Mouse (Mus musculus) erythroblast, embryonic 14.5 days (primary cell): ENCODE data around the gene Gm8947. TPM values are rescaled to one million over a fixed set of nuclear protein-coding genes. Genes with fewer than 3 reads are reported as not detected.
"Not testable (repeated sequence)": the region's sequence is repeated elsewhere in the genome, so short reads cannot be mapped to it uniquely, and the experiment has no call there.

Experiments used
- H3K27me3 ChIP-seq: 2 replicates; pipeline ENCODE4 v1.6.1; 2012; ENCODE audit warnings: inconsistent platforms; ENCODE audit not compliant: control insufficient read depth
- H3K36me3 ChIP-seq: 2 replicates; pipeline ENCODE4 v1.6.1; 2012; ENCODE audit warnings: mild to moderate bottlenecking, inconsistent platforms; ENCODE audit not compliant: control insufficient read depth
- H3K4me1 ChIP-seq: 2 replicates; pipeline ENCODE4 v1.6.1; 2012; ENCODE audit warnings: inconsistent platforms; ENCODE audit not compliant: control insufficient read depth
- H3K4me3 ChIP-seq: replicated peaks from 2 replicates; pipeline ENCODE3; 2012; ENCODE audit warnings: moderate library complexity, mild to moderate bottlenecking, inconsistent platforms
- H3K9me3 ChIP-seq: 2 replicates; pipeline ENCODE4 v1.6.1; 2012; ENCODE audit warnings: low read length, inconsistent platforms, mixed read lengths; ENCODE audit not compliant: control insufficient read depth
- GATA1 ChIP-seq: IDR thresholded peaks from 2 replicates; pipeline ENCODE4 v1.6.1; 2012; ENCODE audit warnings: low read length, inconsistent platforms, mixed read lengths
- TAL1 ChIP-seq: IDR thresholded peaks from 3 replicates; pipeline ENCODE4 v1.6.1; 2012; ENCODE audit warnings: low read length, inconsistent platforms, mixed read lengths
- polyA plus RNA-seq: library from polyadenylated mRNA; stranded (reverse); fragments of >175 nt; gene quantifications from 2 replicates; pipeline ENCODE4 v1.2.3, GENCODE M21; 2012

Gm8947 gene
- polyA plus RNA-seq, 1 experiment, result not detected

- not testable (repeated sequence) for H3K27me3 ChIP-seq, H3K36me3 ChIP-seq, H3K4me3 ChIP-seq, H3K9me3 ChIP-seq, H3K4me1 ChIP-seq
These were observed 16.3 kb downstream of the Gm8947 start for GRCm38 (mm10) chr1:151208493-151208892.

GRCm38 (mm10) chr1:151208944-151209343 lies 16.8 kb downstream of the Gm8947 start:
- H3K4me3 ChIP-seq, H3K36me3 ChIP-seq, H3K4me1 ChIP-seq, H3K9me3 ChIP-seq, H3K27me3 ChIP-seq: not testable (repeated sequence)

- H3K9me3 ChIP-seq, H3K36me3 ChIP-seq, H3K4me3 ChIP-seq, H3K4me1 ChIP-seq: not testable (repeated sequence)
- peaks cover 11% of the 10 kb centered on the region for H3K27me3 ChIP-seq
These were observed 17.7 kb downstream of the Gm8947 start, which contains the start of gene Gm47996 for GRCm38 (mm10) chr1:151209824-151210355. Gene Gm47996 (plus strand): TSS chr1:151210131.

- H3K27me3 ChIP-seq, result peaks cover 11% of the 10 kb centered on the region
- not testable (repeated sequence) for H3K4me1 ChIP-seq, H3K9me3 ChIP-seq, H3K4me3 ChIP-seq, H3K36me3 ChIP-seq
These were observed 19.5 kb downstream of the Gm8947 start for GRCm38 (mm10) chr1:151211666-151212065.

GRCm38 (mm10) chr1:151214862-151215261 lies 22.7 kb downstream of the Gm8947 start:
- no peak overlapping the region for H3K4me3 ChIP-seq
- peaks cover 11% of the 10 kb centered on the region for H3K27me3 ChIP-seq
- peaks cover 7% of the 10 kb centered on the region for H3K4me1 ChIP-seq
- no peaks in the 10 kb centered on the region for H3K36me3 ChIP-seq
- TF ChIP-seq TAL1 (no peak), GATA1 (no peak)
- H3K9me3 ChIP-seq, result no peaks in the 10 kb centered on the region

- Histone ChIP-seq H3K9me3 (no peaks in the 10 kb centered on the region), H3K36me3 (no peaks in the 10 kb centered on the region), H3K4me1 (peaks cover 5% of the 10 kb centered on the region), H3K27me3 (peaks cover 11% of the 10 kb centered on the region), H3K4me3 (no peak overlapping the region)
- TF ChIP-seq TAL1 (no peak), GATA1 (no peak)
These were observed 23.8 kb downstream of the Gm8947 start for GRCm38 (mm10) chr1:151215985-151216384.

GRCm38 (mm10) chr1:151216417-151216816 lies 24.2 kb downstream of the Gm8947 start:
- peaks cover 5% of the 10 kb centered on the region for H3K4me1 ChIP-seq
- no peaks in the 10 kb centered on the region for H3K36me3 ChIP-seq
- peaks cover 11% of the 10 kb centered on the region for H3K27me3 ChIP-seq
- TF ChIP-seq GATA1 (no peak), TAL1 (no peak)
- H3K9me3 ChIP-seq, result no peaks in the 10 kb centered on the region
- no peak overlapping the region for H3K4me3 ChIP-seq

GRCm38 (mm10) chr1:151219045-151219444 lies 26.9 kb downstream of the Gm8947 start:
- H3K36me3 ChIP-seq, result no peaks in the 10 kb centered on the region
- H3K9me3 ChIP-seq, result no peaks in the 10 kb centered on the region
- H3K4me1 ChIP-seq, result peaks cover 3% of the 10 kb centered on the region
- TF ChIP-seq GATA1, result no peak
- no peak for TF ChIP-seq TAL1
- peaks cover 4% of the 10 kb centered on the region; the same call in 1 of the 2 replicates for H3K27me3 ChIP-seq
- H3K4me3 ChIP-seq, result no peak overlapping the region

- TF ChIP-seq TAL1 (no peak), GATA1 (no peak)
- H3K36me3 ChIP-seq, result no peaks in the 10 kb centered on the region
These were observed 27.9 kb downstream of the Gm8947 start for GRCm38 (mm10) chr1:151220098-151220497.

GRCm38 (mm10) chr1:151222561-151223267 lies 30.5 kb downstream of the Gm8947 start:
- no peaks in the 10 kb centered on the region for H3K4me1 ChIP-seq
- H3K4me3 ChIP-seq, result no peak overlapping the region
- H3K36me3 ChIP-seq, result no peaks in the 10 kb centered on the region
- no peaks in the 10 kb centered on the region for H3K9me3 ChIP-seq
- no peaks in the 10 kb centered on the region for H3K27me3 ChIP-seq
- TF ChIP-seq TAL1 (no peak), GATA1 (no peak)

More at GRCm38 (mm10) chr1:151220098-151220497, 27.9 kb downstream of the Gm8947 start:
- Histone ChIP-seq H3K27me3 (no peaks in the 10 kb centered on the region), H3K4me1 (peaks cover 3% of the 10 kb centered on the region), H3K9me3 (no peaks in the 10 kb centered on the region), H3K4me3 (no peak overlapping the region)
